Mouse (Mus musculus) layer of hippocampus, adult 11-12 months (tissue): ENCODE results near the gene Hoxb1.

Source experiments
- DNase-seq: peaks from one replicate; pipeline ENCODE4 v3.0.0; 2022; ENCODE audit warnings: low spot score

Hoxb1 gene

GRCm38 (mm10) chr11:96334002-96334364, 31.6 kb upstream of the Hoxb1 start:
- DNase-seq, result no peak

GRCm38 (mm10) chr11:96334998-96335397, 30.6 kb upstream of the Hoxb1 start:
- DNase-seq, result no peak

GRCm38 (mm10) chr11:96336597-96336996, 29.0 kb upstream of the Hoxb1 start:
- DNase-seq, result no peak

GRCm38 (mm10) chr11:96337026-96337425, 28.5 kb upstream of the Hoxb1 start:
- DNase-seq, result no peak

GRCm38 (mm10) chr11:96338957-96339855, 26.3 kb upstream of the Hoxb1 start:
- DNase-seq, result no peak

- no peak for DNase-seq
Measured at GRCm38 (mm10) chr11:96340698-96341365, 24.7 kb upstream of the Hoxb1 start.

- DNase-seq, result no peak
Measured at GRCm38 (mm10) chr11:96341701-96342575, 23.6 kb upstream of the Hoxb1 start.

- DNase-seq, result no peak
Measured at GRCm38 (mm10) chr11:96342576-96342930, 23.0 kb upstream of the Hoxb1 start.

GRCm38 (mm10) chr11:96343206-96343745, 22.3 kb upstream of the Hoxb1 start:
- DNase-seq, result no peak

- no peak for DNase-seq
Measured at GRCm38 (mm10) chr11:96344061-96344877, 21.3 kb upstream of the Hoxb1 start.

- no peak for DNase-seq
Measured at GRCm38 (mm10) chr11:96344878-96345159, 20.7 kb upstream of the Hoxb1 start.

GRCm38 (mm10) chr11:96345220-96345892, 20.2 kb upstream of the Hoxb1 start:
- DNase-seq, result no peak

- no peak for DNase-seq
Measured at GRCm38 (mm10) chr11:96345893-96346806, 19.4 kb upstream of the Hoxb1 start.

GRCm38 (mm10) chr11:96346916-96347520, 18.5 kb upstream of the Hoxb1 start:
- DNase-seq, result no peak

GRCm38 (mm10) chr11:96347717-96348116, 17.8 kb upstream of the Hoxb1 start:
- no peak for DNase-seq

- no peak for DNase-seq
Measured at GRCm38 (mm10) chr11:96348141-96348928, 17.2 kb upstream of the Hoxb1 start.

GRCm38 (mm10) chr11:96348988-96349387, 16.6 kb upstream of the Hoxb1 start:
- DNase-seq, result no peak

GRCm38 (mm10) chr11:96349491-96350340, 15.8 kb upstream of the Hoxb1 start:
- no peak for DNase-seq
